Mouse (Mus musculus): ENCODE measurements around the gene Cry2. TPM values are rescaled to one million over a fixed set of nuclear protein-coding genes. Genes with fewer than 3 reads are reported as not detected.

Gene Cry2
- total RNA-seq, 1 experiment from 2014 or later, result 8.2 TPM

DNA sequence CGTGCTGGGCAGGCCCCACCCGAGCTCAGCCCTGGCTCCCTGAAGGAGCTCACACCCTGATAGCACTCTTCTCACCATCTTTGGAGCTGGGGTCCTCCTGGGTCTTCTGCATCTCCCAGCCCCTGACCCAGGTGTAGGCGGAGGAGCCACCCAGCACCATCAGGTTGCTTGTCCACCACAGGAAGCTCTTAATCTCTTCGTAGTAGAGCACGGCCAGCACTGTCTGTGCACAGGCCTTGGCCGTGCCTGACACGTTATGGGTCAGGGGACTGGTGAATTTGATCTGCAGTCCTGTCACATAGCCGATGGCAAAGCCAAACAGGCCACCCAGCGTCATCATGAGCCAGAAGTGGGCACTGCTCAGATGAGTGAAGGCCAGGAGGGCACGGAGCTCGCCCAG is 20.3 kb upstream of the Cry2 start:
- no peak for ATAC-seq (replicated peaks in 1 of 2; ENCODE audit: insufficient read depth in 1 of 2, low FRiP score in 2 of 2, low TSS enrichment in 1 of 2, low read depth in 1 of 2, poor library complexity in 2 of 2, severe bottlenecking in 2 of 2)

DNA sequence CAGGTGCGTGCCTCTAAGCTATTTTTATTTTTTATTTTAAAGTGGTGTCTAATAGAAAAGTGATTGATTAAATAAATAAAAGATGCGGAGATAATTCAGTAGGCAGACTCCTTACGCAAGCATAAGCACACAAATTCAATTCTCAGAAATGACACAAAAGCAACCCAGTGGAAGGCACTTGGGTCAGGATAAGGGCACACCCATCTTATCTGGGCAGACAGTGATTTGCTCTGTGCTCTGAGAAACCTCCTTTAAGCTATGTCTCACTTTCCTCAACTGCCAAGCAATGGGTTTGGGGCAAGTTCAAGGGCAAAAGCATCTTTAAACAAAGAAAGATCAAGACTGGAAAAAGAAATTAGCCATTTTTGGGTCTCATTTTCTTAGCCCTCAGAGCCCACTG is 17.3 kb upstream of the Cry2 start:
- no peak for ATAC-seq (replicated peaks in 1 of 2; ENCODE audit: insufficient read depth in 1 of 2, low FRiP score in 2 of 2, low TSS enrichment in 1 of 2, low read depth in 1 of 2, poor library complexity in 2 of 2, severe bottlenecking in 2 of 2)

DNA sequence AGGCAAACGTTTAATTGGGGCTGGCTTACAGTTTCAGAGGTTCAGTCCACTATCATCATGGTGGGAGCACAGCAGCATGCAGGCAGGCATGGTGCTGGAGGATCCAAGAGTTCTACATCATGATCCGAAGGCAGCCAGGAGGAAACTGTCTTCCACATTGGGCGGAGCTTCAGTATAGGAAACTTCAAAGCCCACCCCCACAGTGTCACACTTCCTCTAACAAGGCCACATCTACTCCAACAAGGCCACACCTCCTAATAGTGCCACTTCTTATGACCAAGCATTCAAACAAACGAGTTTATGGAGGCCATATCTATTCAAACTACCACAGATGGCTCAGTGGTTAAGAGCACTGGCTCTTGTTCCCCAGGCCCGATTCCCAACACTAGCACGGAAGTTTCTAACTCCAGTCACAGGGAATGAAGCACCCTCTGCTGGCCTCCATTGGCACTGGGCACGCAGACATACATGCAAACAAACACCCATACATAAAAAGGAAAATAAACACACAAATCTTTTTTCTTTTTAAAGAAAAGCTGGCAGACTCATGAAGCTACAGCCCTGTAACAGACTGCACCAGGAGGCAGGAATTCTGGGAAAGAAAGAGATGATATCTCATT is 13.4 kb upstream of the Cry2 start:
- no peak for ATAC-seq (replicated peaks in 1 of 2; ENCODE audit: insufficient read depth in 1 of 2, low FRiP score in 2 of 2, low TSS enrichment in 1 of 2, low read depth in 1 of 2, poor library complexity in 2 of 2, severe bottlenecking in 2 of 2)

DNA sequence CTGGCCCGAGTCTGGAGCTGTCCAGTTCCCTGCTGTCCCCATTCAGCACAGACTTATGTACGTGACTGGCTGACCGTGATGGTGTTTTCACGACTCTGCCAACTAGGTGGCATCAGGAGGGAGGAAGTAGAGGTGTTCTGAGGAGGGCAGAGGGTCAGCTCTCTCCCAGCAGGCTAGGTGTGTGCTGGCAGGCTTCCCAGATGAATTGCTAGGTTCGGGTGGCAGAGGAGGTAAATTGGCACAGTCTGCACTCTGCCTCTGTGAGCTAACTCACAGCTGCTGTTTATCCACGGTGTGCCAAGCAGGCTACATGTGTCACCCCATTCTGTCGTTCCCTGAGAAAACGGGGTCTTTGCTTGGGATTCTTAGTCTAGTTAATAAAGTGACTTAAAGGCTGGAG is 12.8 kb upstream of the Cry2 start:
- no peak for ATAC-seq (replicated peaks in 1 of 2; ENCODE audit: insufficient read depth in 1 of 2, low FRiP score in 2 of 2, low TSS enrichment in 1 of 2, low read depth in 1 of 2, poor library complexity in 2 of 2, severe bottlenecking in 2 of 2)

DNA sequence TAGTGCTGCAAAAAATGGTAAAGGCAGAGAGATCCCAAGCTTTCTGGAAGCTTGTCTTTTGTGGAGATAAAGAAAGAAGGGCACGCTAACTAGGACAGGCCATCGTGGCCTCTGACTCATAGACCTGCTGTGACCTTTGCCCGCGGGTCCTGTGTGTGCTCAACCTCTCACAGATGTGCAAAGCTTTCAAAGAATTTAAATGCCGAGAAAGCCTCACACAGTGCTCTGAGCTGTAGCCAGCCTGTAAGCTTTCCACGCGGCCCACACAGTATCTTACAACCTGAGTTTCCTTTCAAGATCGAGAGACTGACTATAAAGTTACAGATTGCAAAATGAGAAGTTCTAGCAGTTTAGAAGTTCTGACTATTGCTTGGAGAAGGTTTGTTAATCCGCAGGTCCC is 12.0 kb upstream of the Cry2 start:
- ATAC-seq (replicated peaks in 1 of 2; ENCODE audit: insufficient read depth in 1 of 2, low FRiP score in 2 of 2, low TSS enrichment in 1 of 2, low read depth in 1 of 2, poor library complexity in 2 of 2, severe bottlenecking in 2 of 2), result no peak

DNA sequence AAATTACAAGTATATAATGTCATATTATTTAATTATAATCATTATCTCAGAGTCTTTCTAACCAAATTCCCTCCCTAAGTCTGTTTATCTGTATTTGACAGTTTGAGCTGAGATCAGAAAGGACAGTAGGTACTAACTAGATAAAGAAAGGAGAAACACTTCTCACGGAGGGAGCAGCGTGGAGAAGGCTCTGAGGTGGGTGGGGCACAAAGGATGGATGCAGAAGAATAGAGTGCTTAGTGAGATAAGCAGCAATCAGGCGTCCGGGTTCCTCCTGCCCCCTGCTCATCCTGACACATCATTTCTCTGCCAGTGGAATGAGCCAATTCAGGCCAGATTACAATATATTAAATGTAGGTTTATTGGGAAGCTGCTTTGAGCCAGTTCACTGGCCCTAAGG is 10.5 kb upstream of the Cry2 start:
- peak in 1 of 2 experiments; percentile 27; a peak in 1 of 4 replicates for ATAC-seq (replicated peaks in 1 of 2; ENCODE audit: insufficient read depth in 1 of 2, low FRiP score in 2 of 2, low TSS enrichment in 1 of 2, low read depth in 1 of 2, poor library complexity in 2 of 2, severe bottlenecking in 2 of 2)

DNA sequence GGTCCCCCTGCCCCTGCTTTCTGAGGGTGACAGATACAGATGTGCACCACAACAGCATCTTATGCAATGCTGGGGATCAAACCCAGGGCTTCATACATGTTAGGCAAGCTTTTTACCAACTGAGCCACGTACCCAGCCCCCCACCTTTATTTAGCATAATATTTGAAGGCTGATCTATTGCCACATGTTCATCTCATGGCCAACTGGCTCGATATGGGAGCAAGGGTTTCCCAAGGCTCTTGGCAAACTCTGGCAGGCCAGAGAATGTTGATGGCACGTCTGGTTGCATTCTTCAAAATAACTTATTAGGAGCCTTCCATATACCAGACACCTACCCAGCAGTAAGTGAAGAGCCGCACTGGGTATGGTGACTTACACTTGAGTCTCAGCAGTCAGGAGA is 9.5 kb upstream of the Cry2 start:
- ATAC-seq (replicated peaks in 1 of 2; ENCODE audit: insufficient read depth in 1 of 2, low FRiP score in 2 of 2, low TSS enrichment in 1 of 2, low read depth in 1 of 2, poor library complexity in 2 of 2, severe bottlenecking in 2 of 2), result no peak

DNA sequence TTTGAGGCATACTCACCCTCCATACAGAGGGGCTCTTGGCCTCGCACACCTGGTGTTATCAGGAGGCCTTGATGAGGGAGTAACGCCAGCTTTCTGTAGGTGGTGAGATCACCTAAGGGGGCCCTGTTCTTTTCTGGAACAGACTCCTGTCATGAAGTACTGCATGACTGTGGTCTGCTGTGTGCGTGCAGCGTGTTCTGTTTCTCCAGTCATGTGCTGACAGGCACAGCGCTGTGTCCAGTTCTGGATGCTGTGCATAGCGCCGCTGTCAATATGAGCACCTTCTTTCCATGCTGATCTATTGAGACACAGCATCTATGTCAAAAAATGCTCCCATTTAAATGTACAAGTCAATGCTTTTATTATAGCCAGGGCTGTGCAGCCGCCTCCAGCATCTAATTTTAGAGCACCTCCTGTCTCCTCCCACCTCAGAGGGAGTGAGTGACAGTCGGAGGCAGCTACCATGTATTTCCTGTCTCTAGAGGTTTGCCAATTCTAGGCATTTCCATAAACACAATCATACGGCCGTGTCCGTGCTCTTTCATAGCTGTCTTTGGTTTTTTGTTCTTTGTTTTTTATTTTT is 8.7 kb upstream of the Cry2 start:
- ATAC-seq (replicated peaks in 1 of 2; ENCODE audit: insufficient read depth in 1 of 2, low FRiP score in 2 of 2, low TSS enrichment in 1 of 2, low read depth in 1 of 2, poor library complexity in 2 of 2, severe bottlenecking in 2 of 2), result no peak

DNA sequence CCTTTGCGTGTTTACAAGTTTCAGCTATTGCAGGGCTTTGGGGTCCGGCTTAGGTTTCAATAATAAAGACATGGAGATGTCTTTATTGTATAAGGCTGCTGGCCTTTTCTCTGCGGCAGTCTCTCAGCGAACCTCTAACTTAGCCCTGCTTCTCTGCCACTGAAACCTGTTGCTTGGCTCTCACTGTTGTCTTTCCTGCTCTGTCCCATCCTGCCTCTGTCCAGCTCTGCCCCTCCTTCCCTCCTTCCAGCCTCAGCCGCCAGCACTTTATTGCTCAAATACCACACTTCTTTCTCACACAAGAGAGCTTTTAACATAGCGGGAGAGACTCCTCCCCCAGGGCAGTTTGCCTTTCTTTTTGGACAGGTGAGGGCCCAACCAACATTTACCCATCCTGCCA is 6.6 kb upstream of the Cry2 start:
- ATAC-seq (replicated peaks in 1 of 2; ENCODE audit: insufficient read depth in 1 of 2, low FRiP score in 2 of 2, low TSS enrichment in 1 of 2, low read depth in 1 of 2, poor library complexity in 2 of 2, severe bottlenecking in 2 of 2), result no peak

DNA sequence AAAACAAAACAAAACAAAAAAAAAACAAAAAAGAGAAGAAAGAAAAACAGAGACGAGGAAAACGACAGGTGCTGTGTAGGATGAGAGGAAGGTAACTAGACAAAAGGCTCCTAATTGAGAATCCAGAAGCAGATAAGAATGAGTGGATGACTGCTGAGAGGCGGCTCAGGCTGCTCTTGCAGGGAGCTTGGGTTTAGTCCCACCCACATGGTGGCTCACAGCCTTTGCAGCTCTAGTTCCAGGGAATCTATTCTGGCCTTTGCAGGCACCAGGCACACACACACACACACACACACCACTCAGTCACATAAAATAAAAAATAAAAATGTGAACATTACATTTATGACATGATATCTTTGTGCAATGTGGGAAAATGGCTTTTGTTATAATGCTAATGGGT is 4.7 kb upstream of the Cry2 start:
- no peak for ATAC-seq (replicated peaks in 1 of 2; ENCODE audit: insufficient read depth in 1 of 2, low FRiP score in 2 of 2, low TSS enrichment in 1 of 2, low read depth in 1 of 2, poor library complexity in 2 of 2, severe bottlenecking in 2 of 2)

DNA sequence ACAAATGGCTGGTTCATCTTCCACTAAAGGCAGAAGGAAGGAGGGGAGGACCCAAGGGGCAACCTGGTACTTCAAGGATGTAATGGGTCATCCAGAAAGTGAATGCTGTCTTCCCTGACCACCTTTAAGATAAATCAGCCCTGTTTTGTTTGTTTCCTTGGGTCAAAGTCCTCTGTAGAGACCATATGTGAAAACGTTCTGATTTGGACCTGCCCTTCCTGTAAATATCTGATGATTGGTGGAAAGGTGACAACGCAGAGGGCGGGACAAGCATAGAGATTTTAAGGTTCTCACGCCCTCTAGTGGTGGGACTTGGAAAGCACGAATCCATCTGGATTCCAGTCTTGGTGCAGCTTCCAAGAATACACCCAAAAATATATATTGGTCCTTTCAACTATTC is 4.0 kb upstream of the Cry2 start:
- ATAC-seq (replicated peaks in 1 of 2; ENCODE audit: insufficient read depth in 1 of 2, low FRiP score in 2 of 2, low TSS enrichment in 1 of 2, low read depth in 1 of 2, poor library complexity in 2 of 2, severe bottlenecking in 2 of 2), result peak; percentile 29 to 44; a peak in 3 of 4 replicates

DNA sequence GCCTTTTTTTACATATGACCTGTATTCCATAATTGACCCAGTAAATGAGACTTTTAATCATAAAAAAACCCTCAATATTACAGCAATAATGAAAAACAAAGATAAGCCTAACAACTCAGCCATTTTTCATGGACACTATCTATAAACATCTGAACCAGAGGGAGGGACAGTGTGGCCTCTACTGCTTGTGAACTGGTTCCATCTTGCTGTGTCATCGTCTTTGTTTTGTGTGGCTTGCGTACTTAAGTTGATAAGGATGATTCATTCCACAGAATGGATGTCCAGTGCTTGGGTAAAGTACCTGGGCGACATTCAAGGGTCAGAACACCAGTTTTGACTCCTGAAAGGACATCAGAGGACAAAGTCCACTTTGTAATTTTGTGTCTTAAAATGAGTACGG is 3.5 kb upstream of the Cry2 start:
- ATAC-seq (replicated peaks in 1 of 2; ENCODE audit: insufficient read depth in 1 of 2, low FRiP score in 2 of 2, low TSS enrichment in 1 of 2, low read depth in 1 of 2, poor library complexity in 2 of 2, severe bottlenecking in 2 of 2), result no peak

DNA sequence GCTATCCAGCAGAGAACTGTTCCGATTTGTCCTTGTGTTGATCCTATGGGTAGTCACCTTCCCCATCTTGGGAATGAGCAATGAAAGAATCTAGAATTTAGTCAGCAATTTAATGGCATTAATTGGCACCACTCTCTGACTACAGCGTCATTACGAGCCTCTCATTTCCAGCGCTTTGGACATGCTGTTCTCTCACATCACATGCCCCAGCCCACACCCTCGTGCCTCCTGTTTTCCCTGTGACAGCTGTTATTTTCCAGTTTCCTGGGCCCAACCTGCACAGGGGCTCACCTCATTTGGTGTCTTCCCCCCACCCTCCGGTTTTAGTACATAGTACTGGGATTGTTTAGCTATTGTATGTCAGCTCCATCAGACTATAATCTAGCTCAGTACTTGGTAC is 1.2 kb upstream of the Cry2 start:
- no peak for ATAC-seq (replicated peaks in 1 of 2; ENCODE audit: insufficient read depth in 1 of 2, low FRiP score in 2 of 2, low TSS enrichment in 1 of 2, low read depth in 1 of 2, poor library complexity in 2 of 2, severe bottlenecking in 2 of 2)

DNA sequence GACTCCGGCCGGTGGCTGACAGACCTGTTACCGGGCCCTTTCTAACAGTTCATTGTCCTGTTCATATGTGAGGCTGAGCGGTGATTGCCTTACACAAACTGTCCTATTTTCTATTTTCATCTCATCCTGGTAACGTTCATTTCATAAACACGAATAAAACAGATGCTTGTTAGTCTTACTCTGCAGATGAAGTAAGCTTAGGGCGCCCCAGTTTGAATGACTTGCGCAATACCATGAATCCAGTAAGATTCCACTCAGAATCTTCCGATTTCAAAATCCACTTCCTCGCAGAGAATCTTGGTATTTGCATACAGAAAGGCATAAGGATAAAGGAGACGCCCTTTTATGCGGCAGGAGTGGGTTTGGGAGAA is 517 bp upstream of the Cry2 start:
- peak in 1 of 2 experiments; percentile 2; a peak in 1 of 4 replicates for ATAC-seq (replicated peaks in 1 of 2; ENCODE audit: insufficient read depth in 1 of 2, low FRiP score in 2 of 2, low TSS enrichment in 1 of 2, low read depth in 1 of 2, poor library complexity in 2 of 2, severe bottlenecking in 2 of 2)

DNA sequence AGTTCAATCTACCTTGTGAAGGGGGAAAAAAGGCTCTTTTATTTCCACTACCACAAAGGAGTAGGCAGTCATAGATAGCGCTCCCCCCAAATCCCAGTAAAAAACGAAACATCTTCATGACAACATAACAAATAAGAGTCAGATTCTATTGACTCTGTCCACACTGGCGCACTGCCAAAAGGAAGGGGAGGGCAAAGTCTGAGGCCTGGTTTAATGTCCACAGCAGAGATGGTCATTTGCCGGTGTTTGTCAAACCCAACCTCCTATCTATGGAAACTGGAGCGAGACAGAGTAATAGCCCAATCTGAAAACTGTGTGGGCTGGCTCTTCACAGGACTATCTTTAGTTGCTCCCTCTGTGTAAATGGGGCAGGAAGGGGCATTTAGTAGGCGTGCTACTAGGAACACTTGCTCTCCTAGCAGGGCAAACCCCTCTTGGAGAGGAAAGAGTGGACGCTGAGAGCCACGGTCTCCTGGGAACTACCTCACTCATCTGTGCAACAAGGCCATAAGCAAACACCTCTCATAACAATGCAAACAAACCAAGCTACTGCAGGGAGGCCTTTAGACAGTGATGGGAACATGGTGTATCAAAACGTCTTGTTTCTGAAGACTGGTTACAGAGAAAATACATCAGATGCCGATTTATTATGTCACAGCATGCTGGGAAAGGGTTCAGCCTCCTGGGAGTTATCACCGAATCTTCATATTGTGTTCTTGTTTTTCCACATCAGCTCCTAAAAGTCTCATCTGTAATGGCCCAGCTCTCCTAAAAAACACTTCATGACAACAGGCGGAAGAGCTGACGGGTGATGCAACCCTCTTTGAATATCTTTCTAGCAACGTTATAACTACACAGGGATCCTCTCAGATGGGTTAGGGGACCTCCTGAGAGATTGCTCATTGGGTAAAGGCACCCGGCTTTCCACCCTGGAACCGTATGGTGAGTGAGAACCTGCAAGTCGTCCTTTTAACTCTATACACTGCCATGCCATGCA is 1.2 kb downstream of the Cry2 start:
- ATAC-seq (replicated peaks in 1 of 2; ENCODE audit: insufficient read depth in 1 of 2, low FRiP score in 2 of 2, low TSS enrichment in 1 of 2, low read depth in 1 of 2, poor library complexity in 2 of 2, severe bottlenecking in 2 of 2), result no peak

DNA sequence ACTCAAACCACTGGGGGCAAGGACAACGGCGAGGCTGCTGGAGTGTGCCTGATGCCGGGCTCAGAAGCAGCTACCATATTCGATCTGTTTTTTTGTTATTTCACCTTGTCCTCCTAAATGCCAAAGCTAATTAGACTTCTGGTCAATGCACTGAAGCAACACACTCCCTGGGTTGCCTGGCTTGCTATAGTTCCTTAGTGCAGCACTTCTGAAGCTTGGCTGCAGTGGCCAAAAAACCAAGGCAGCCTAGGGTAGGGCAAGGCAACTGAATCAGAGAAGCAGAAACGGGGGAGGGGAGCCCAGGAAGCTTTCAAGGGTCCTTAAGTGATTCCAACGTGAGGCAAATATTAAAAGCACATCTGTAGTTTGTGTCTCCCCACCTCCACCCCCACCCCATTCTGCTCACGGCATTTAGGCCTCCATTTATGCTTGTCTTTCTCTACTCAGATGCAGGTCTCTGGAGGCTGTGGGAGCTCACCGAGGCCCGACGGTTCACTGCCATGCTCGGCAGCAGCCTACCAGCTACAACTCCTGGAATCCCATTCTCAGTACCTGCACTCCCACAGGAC is 2.1 kb downstream of the Cry2 start:
- no peak for ATAC-seq (replicated peaks in 1 of 2; ENCODE audit: insufficient read depth in 1 of 2, low FRiP score in 2 of 2, low TSS enrichment in 1 of 2, low read depth in 1 of 2, poor library complexity in 2 of 2, severe bottlenecking in 2 of 2)

DNA sequence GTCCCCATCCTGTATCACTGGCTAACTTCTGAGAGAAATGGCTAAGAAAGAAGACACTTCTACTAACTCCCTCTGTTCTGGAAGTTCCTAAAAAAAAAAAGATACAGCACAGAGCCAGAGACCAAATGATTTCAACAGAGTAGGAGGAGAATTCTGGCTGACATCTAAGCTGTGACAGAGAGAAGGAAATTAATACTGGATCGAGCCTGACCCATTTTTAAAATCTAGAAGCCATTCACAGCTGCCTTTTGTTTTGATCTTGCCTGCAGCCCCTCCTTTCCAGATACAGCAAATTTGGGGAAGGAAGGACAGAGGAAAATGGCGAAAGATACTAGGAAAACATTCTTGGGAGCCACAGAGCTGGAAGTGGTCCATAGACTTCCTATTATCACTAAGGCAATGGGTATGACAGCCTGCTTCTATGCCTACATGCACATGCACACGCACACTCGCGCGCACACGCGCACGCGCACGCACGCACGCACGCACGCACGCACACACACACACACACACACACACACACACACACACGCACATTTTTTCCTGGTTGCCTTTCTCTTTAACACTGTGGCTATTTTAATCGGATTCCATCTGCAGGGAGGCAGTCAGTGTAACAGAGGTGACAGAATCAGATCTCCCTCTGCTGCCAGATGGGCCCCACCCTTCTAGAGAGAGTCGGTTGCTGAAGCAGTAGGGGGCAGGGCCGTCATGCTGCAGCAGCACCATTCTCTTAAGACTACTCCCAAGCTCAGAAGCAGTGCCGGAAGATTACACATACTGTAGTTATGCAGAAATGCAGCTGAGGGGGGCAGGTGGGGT is 2.9 kb downstream of the Cry2 start:
- no peak for ATAC-seq (replicated peaks in 1 of 2; ENCODE audit: insufficient read depth in 1 of 2, low FRiP score in 2 of 2, low TSS enrichment in 1 of 2, low read depth in 1 of 2, poor library complexity in 2 of 2, severe bottlenecking in 2 of 2)
